Mouse (Mus musculus): ENCODE results near the gene Tas1r3. TPM values are rescaled to one million over a fixed set of nuclear protein-coding genes. Genes with fewer than 3 reads are reported as not detected.

Tas1r3 gene
- polyA plus RNA-seq, 1 experiment from 2014 or later = 0.09 TPM

DNA sequence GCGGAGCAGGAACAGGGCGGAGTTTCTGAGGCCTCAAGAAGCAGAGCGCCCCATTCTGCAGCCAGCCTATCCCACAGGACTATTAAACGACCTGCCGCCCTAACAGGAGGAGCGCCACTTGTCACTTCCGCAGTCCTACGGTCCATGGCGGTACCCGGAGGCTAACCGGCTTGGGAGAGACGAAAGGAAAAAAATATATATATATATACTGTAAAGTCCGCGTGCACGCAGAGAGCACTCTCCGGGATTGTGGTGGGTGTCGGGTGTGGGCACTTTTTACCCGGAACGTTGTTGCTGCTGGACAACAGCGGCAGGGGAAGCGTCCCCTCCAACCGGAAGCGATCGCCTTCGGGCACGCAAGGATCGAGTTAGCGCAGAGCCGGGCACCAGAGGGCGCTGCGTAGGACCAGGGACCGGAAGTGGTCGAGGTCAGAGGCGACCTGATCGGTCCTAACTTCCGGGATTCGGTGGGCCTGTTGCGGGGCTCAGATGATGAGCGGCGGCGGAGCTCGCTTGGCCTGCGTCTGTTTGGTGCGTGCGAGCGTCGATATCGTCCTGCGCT, 31.9 kb downstream of the Tas1r3 start, which contains the start of gene Aurkaip1:
TSS of gene Aurkaip1 (plus strand) at position 68 of the 562 bp plus-strand sequence.
- Histone ChIP-seq H3K4me1 (ENCODE audit: insufficient read depth) (peaks cover 23% of the 10 kb centered on the region), H3K4me3 (ENCODE audit: low read depth, low read length) (peak within 1 kb of the TSS; percentile 98), H3K4me2 (ENCODE audit: low read depth, low read length) (peak within 1 kb of the TSS; percentile 80), H3K27ac (ENCODE audit: low read depth) (peak within 1 kb of the TSS; percentile 91), H3K36me3 (replicated peaks; ENCODE audit: insufficient read depth, low read length) (peaks cover 17% of the 10 kb centered on the region), H3K27me3 (ENCODE audit: insufficient read depth, low read length) (no peaks in the 10 kb centered on the region), H3K9me3 (ENCODE audit: low read length) (no peaks in the 10 kb centered on the region), H3K9ac (replicated peaks) (peak within 1 kb of the TSS; percentile 95)
- WGBS (ENCODE audit: insufficient replicate concordance) = under 1% methylated on average over 49 of the region's 49 CpGs
- DNase-seq = peak; percentile 97
- peak; percentile 94 for ATAC-seq
- TF ChIP-seq EP300 (IDR thresholded peaks at IDR 0.05; ENCODE audit: low read depth) (peak; percentile 50; the same call in 1 of the 2 replicates), CTCF (IDR thresholded peaks at IDR 0.05; ENCODE audit: low read depth) (peak; percentile 99)

DNA sequence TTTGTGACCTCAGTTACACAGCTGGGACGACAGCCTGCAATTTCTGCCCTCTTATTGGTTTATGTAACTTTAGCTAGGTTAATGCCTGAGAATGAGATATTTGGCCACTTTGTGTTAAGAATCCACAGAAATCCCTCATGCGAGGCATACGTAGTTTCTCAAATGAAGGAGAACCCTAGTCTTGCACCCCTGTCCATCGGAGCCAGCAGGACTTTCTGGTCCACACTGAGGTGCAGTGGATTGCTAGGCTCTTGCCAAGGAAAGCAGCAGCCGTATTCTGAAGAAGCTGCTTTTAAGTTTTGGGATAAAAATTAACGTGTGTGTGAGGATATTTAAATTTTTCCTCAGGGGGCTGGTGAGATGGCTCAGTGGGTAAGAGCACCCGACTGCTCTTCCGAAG, 32.6 kb downstream of the Tas1r3 start:
- Histone ChIP-seq H3K9ac (replicated peaks) (peak overlapping the region; percentile 95; the same call in 1 of the 2 replicates), H3K4me1 (ENCODE audit: insufficient read depth) (peaks cover 23% of the 10 kb centered on the region), H3K27ac (ENCODE audit: low read depth) (no peak overlapping the region; the same call in none of the 2 replicates), H3K9me3 (ENCODE audit: low read length) (no peaks in the 10 kb centered on the region), H3K4me3 (ENCODE audit: low read depth, low read length) (peak overlapping the region; percentile 98), H3K36me3 (replicated peaks; ENCODE audit: insufficient read depth, low read length) (peaks cover 19% of the 10 kb centered on the region), H3K27me3 (ENCODE audit: insufficient read depth, low read length) (no peaks in the 10 kb centered on the region), H3K4me2 (ENCODE audit: low read depth, low read length) (peak overlapping the region; percentile 80)
- ATAC-seq = no peak
- TF ChIP-seq CTCF (IDR thresholded peaks at IDR 0.05; ENCODE audit: low read depth) (no peak), EP300 (IDR thresholded peaks at IDR 0.05; ENCODE audit: low read depth) (no peak)
- no peak for DNase-seq
- WGBS (ENCODE audit: insufficient replicate concordance) = 50% methylated on average over 8 of the region's 8 CpGs

DNA sequence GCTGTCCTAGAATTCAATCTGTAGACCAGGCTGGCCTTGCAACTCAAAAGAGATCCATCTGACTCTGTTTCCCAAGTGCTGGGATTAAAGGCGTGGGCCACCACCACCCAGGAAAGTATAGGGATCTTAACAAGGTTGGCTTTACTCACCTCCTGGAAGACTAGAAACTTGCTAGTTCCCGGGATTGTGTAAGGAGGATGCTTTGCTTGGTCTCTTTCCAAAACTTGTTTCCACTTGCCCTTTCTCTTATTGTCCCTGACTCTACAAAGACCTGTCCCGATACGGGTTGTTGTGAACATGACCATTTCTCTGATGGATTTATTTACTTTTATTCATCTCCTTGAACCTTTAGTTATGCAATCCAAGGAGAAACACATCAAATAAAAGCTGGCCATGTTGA, 33.3 kb downstream of the Tas1r3 start:
- Histone ChIP-seq H3K36me3 (replicated peaks; ENCODE audit: insufficient read depth, low read length) (peaks cover 26% of the 10 kb centered on the region), H3K27ac (ENCODE audit: low read depth) (no peak overlapping the region), H3K27me3 (ENCODE audit: insufficient read depth, low read length) (no peaks in the 10 kb centered on the region), H3K4me1 (ENCODE audit: insufficient read depth) (peaks cover 23% of the 10 kb centered on the region), H3K4me3 (ENCODE audit: low read depth, low read length) (no peak overlapping the region), H3K4me2 (ENCODE audit: low read depth, low read length) (no peak overlapping the region), H3K9ac (replicated peaks) (no peak overlapping the region), H3K9me3 (ENCODE audit: low read length) (no peaks in the 10 kb centered on the region)
- TF ChIP-seq EP300 (IDR thresholded peaks at IDR 0.05; ENCODE audit: low read depth) (no peak), CTCF (IDR thresholded peaks at IDR 0.05; ENCODE audit: low read depth) (no peak)
- no peak for DNase-seq
- WGBS (ENCODE audit: insufficient replicate concordance) = 90% methylated on average over 4 of the region's 4 CpGs
- ATAC-seq = no peak

DNA sequence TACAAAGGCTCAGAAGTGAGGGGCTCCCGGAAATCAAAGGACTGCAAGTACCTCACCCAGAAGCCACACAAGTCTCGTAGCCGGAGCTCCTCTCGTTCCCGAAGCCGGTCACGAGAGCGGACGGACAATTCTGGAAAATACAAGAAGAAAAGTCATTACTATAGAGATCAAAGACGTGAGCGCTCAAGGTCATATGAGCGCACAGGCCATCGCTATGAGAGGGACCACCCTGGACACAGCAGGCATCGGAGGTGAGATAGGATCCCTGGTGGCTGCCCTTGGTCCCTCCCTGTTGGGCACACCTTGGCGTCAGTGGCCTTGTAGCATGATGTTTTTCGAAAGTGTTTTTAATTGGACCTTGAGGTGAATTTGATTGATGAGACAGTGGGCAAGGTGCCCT, 39.7 kb downstream of the Tas1r3 start:
- Histone ChIP-seq H3K27ac (ENCODE audit: low read depth) (no peak overlapping the region), H3K36me3 (replicated peaks; ENCODE audit: insufficient read depth, low read length) (peaks cover 80% of the 10 kb centered on the region), H3K4me2 (ENCODE audit: low read depth, low read length) (no peak overlapping the region), H3K27me3 (ENCODE audit: insufficient read depth, low read length) (no peaks in the 10 kb centered on the region), H3K4me1 (ENCODE audit: insufficient read depth) (no peaks in the 10 kb centered on the region), H3K4me3 (ENCODE audit: low read depth, low read length) (no peak overlapping the region), H3K9ac (replicated peaks) (no peak overlapping the region), H3K9me3 (ENCODE audit: low read length) (no peaks in the 10 kb centered on the region)
- ATAC-seq (no peak), DNase-seq (no peak)
- TF ChIP-seq EP300 (IDR thresholded peaks at IDR 0.05; ENCODE audit: low read depth) (no peak), CTCF (IDR thresholded peaks at IDR 0.05; ENCODE audit: low read depth) (no peak)
- 94% methylated on average over 16 of the region's 16 CpGs for WGBS (ENCODE audit: insufficient replicate concordance)

DNA sequence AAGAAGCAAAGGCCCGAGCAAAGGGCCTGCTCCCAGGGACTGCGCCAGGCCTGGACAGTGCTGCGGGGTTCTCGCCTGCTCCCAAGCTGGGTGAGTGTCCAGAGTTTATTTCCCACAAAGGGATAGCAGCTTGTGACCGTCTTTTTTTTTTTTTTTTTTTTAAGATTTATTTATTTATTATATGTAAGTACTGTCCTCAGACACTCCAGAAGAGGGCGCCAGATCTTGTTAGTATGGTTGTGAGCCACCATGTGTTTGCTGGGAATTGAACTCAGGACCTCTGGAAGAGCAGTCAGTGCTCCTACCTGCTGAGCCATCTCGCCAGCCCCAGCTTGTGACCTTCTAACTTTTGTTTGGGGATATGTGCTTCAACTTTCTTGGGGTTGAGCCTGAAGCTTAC, 42.1 kb downstream of the Tas1r3 start:
- ATAC-seq (no peak), DNase-seq (no peak)
- Histone ChIP-seq H3K27ac (ENCODE audit: low read depth) (no peak overlapping the region), H3K4me3 (ENCODE audit: low read depth, low read length) (no peak overlapping the region), H3K27me3 (ENCODE audit: insufficient read depth, low read length) (no peaks in the 10 kb centered on the region), H3K36me3 (replicated peaks; ENCODE audit: insufficient read depth, low read length) (peaks cover 94% of the 10 kb centered on the region), H3K4me2 (ENCODE audit: low read depth, low read length) (no peak overlapping the region), H3K4me1 (ENCODE audit: insufficient read depth) (no peaks in the 10 kb centered on the region), H3K9me3 (ENCODE audit: low read length) (no peaks in the 10 kb centered on the region), H3K9ac (replicated peaks) (no peak overlapping the region)
- 75% methylated on average over 7 of the region's 7 CpGs for WGBS (ENCODE audit: insufficient replicate concordance)
- TF ChIP-seq CTCF (IDR thresholded peaks at IDR 0.05; ENCODE audit: low read depth) (peak; percentile 45; the same call in 1 of the 2 replicates), EP300 (IDR thresholded peaks at IDR 0.05; ENCODE audit: low read depth) (no peak)

DNA sequence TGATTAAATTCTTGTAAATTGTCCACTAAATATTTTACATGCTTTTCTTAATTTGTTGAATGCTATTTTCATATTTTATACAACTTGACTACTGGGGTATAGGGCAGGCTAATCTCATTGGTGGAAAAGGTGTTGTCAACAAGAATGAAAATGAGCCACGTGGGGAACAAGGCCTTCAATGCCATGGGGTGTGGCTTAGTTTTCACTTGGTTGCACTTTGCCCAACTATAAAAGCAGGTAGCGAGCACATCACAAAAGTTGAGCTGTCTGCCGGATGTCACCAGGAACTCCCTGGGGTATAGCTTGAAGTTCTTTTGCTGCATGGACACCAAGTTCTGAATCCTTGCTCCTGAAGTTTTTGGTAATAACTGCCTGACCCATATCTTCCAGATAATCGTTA, 45.6 kb downstream of the Tas1r3 start:
- H3K9me3 ChIP-seq (ENCODE audit: low read length) = no peaks in the 10 kb centered on the region
- TF ChIP-seq CTCF (IDR thresholded peaks at IDR 0.05; ENCODE audit: low read depth) (no peak), EP300 (IDR thresholded peaks at IDR 0.05; ENCODE audit: low read depth) (no peak)
- ATAC-seq (no peak), DNase-seq (no peak)
- no peak overlapping the region for H3K9ac ChIP-seq (replicated peaks)
- H3K27ac ChIP-seq (ENCODE audit: low read depth) = no peak overlapping the region
- no peak overlapping the region for H3K4me2 ChIP-seq (ENCODE audit: low read depth, low read length)
- H3K36me3 ChIP-seq (replicated peaks; ENCODE audit: insufficient read depth, low read length) = peaks cover 87% of the 10 kb centered on the region
- 75% methylated on average over 4 of the region's 4 CpGs for WGBS (ENCODE audit: insufficient replicate concordance)
- H3K27me3 ChIP-seq (ENCODE audit: insufficient read depth, low read length) = no peaks in the 10 kb centered on the region
- H3K4me3 ChIP-seq (ENCODE audit: low read depth, low read length) = no peak overlapping the region
- peaks cover 13% of the 10 kb centered on the region for H3K4me1 ChIP-seq (ENCODE audit: insufficient read depth)
